Mouse (Mus musculus) forebrain, embryonic 12.5 days (tissue): ENCODE results near the gene Prune1. TPM values are rescaled to one million over a fixed set of nuclear protein-coding genes. Genes with fewer than 3 reads are reported as not detected.

Experiments used
- ATAC-seq: fragments of 200-750 bp; cut with Nextera tagmentation; 2 replicates; pipeline ENCODE4 v1.8.0; 2017; ENCODE audit warnings: moderate TSS enrichment; ENCODE audit not compliant: low FRiP score
- H3K27ac ChIP-seq: fragments of 300-500 bp; sonication (generic); 2 replicates; pipeline ENCODE4 v1.5.1; 2016; ENCODE audit warnings: mild to moderate bottlenecking
- H3K27me3 ChIP-seq: fragments of 300-500 bp; sonication (generic); 2 replicates; pipeline ENCODE4 v1.6.1; 2016; ENCODE audit warnings: mild to moderate bottlenecking
- H3K36me3 ChIP-seq: fragments of 300-500 bp; sonication (generic); replicated peaks from 2 replicates; pipeline ENCODE4 v1.6.1; 2016; ENCODE audit warnings: mild to moderate bottlenecking
- H3K4me1 ChIP-seq: fragments of 300-500 bp; sonication (generic); 2 replicates; pipeline ENCODE4 v1.6.1; 2016
- H3K4me2 ChIP-seq: fragments of 300-500 bp; sonication (generic); 2 replicates; pipeline ENCODE4 v1.6.1; 2016; ENCODE audit warnings: mild to moderate bottlenecking, moderate library complexity
- H3K4me3 ChIP-seq: fragments of 300-500 bp; sonication (generic); replicated peaks from 2 replicates; pipeline ENCODE4 v1.5.1; 2016; ENCODE audit warnings: mild to moderate bottlenecking
- H3K9ac ChIP-seq: fragments of 300-500 bp; sonication (generic); 2 replicates; pipeline ENCODE4 v1.6.1; 2016; ENCODE audit warnings: mild to moderate bottlenecking
- H3K9me3 ChIP-seq: fragments of 300-500 bp; sonication (generic); 2 replicates; pipeline ENCODE4 v1.6.1; 2016
- WGBS: fragments of 180-500 bp; shearing (Covaris S2); methylation state at CpG from one replicate; pipeline ENCODE4 v1.1.7; 2016; 5-methylcytosine and 5-hydroxymethylcytosine counted together
- polyA plus RNA-seq: library from polyadenylated mRNA; unstranded; fragments of >200 nt; fragmentation: Nextera tagmentation; extraction: Ambion mirVana; gene quantifications from 2 replicates; pipeline ENCODE4 v1.2.1, GENCODE M21; 2016

Gene Prune1
- polyA plus RNA-seq, 1 experiment from 2014 or later = 30.9 TPM

DNA sequence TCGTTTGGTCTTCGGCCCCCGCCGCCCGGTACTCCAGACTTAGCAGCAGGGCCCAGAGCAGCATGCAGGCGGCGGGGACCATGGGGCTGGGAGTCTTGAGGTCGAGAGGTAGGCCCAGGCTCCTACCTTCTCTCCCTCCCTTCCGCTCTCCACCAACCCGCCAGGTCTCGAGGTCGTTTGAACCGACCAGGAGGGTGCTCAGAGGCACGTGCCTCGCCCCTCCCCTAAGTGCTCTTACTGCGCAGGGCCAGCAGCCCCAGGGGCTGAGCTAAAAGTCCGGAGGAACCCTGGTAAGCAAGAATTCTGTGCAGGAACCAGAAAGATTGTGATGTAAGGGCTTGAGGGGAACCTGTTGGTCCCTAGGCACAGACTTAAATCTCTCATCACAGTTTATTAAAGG, 41.0 kb downstream of the Prune1 start:
- no peak overlapping the region for H3K4me3 ChIP-seq
- H3K4me2 ChIP-seq = no peak overlapping the region
- H3K4me1 ChIP-seq = peaks cover 5% of the 10 kb centered on the region; the same call in 1 of the 2 replicates
- peaks cover 32% of the 10 kb centered on the region for H3K36me3 ChIP-seq
- no peak overlapping the region; the same call in 1 of the 2 replicates for H3K9ac ChIP-seq
- H3K9me3 ChIP-seq = no peaks in the 10 kb centered on the region
- H3K27ac ChIP-seq = no peak overlapping the region
- H3K27me3 ChIP-seq = no peaks in the 10 kb centered on the region
- 35% methylated on average over 17 of the region's 17 CpGs for WGBS
- no peak for ATAC-seq

DNA sequence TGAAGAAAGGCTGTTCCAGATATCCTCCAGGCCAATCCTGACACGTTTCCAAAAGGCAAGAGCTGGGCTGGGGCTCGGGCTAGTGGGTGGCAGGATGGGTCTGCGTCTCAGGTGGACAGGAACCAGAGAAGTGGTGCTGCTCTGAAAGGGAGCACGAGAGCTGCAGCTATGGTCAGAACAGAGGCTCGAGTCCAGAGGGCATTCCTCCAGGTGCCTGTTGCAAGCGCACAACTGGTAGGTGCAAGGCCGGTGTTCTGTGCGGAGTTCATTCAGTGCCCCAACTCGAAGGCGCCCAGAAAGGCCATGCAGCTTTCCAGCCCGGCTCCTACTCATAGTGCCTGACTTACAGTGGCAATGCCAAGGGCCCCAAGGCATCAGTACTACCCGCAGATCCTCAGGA, 41.9 kb downstream of the Prune1 start:
- no peaks in the 10 kb centered on the region for H3K27me3 ChIP-seq
- no peak overlapping the region for H3K9ac ChIP-seq
- WGBS = 90% methylated on average over 12 of the region's 12 CpGs
- H3K4me1 ChIP-seq = peaks cover 5% of the 10 kb centered on the region; the same call in 1 of the 2 replicates
- no peak for ATAC-seq
- H3K4me3 ChIP-seq = no peak overlapping the region
- no peak overlapping the region for H3K27ac ChIP-seq
- peaks cover 37% of the 10 kb centered on the region for H3K36me3 ChIP-seq
- no peaks in the 10 kb centered on the region for H3K9me3 ChIP-seq
- H3K4me2 ChIP-seq = no peak overlapping the region

GRCm38 (mm10) chr3:95239022-95239421, 42.9 kb downstream of the Prune1 start:
- peaks cover 47% of the 10 kb centered on the region for H3K36me3 ChIP-seq
- no peaks in the 10 kb centered on the region for H3K9me3 ChIP-seq
- H3K27ac ChIP-seq = no peak overlapping the region
- 89% methylated on average over 6 of the region's 6 CpGs for WGBS
- no peak overlapping the region for H3K4me3 ChIP-seq
- H3K9ac ChIP-seq = no peak overlapping the region
- no peaks in the 10 kb centered on the region for H3K27me3 ChIP-seq
- peaks cover 5% of the 10 kb centered on the region; the same call in 1 of the 2 replicates for H3K4me1 ChIP-seq
- no peak for ATAC-seq
- H3K4me2 ChIP-seq = no peak overlapping the region

DNA sequence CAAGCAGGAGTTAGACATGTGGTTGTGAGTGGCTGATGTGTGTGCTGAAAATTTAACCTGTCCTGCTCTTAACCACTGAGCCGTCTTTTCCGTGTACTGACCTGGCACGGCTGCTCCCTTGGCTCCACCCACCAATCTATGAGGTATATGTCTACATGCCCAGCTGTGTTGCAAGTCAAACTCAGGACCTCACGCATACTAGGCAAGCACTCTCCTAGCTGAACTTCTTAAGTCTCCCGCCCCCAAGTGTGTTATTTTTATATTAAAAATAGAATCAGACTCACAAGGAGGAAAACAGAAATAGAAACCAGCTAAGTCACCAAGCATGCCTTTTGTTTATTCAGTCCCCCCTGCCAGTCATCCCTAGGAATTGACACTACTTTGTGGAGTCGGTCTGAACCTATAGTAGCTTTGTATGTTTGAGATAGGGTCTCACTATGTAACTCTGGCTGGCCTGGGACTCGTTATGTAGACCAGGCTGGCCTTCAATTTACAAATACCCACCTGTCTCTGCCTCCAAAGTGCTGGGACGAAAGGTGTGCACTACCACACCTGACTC, 44.3 kb downstream of the Prune1 start:
- Histone ChIP-seq H3K9ac (no peak overlapping the region), H3K4me3 (no peak overlapping the region), H3K27ac (no peak overlapping the region), H3K4me2 (no peak overlapping the region), H3K9me3 (no peaks in the 10 kb centered on the region), H3K36me3 (peaks cover 61% of the 10 kb centered on the region), H3K4me1 (peaks cover 5% of the 10 kb centered on the region; the same call in 1 of the 2 replicates), H3K27me3 (no peaks in the 10 kb centered on the region)
- 93% methylated on average over 8 of the region's 8 CpGs for WGBS
- no peak for ATAC-seq

GRCm38 (mm10) chr3:95235386-95236301, 46.2 kb downstream of the Prune1 start:
- H3K4me1 ChIP-seq = peaks cover 17% of the 10 kb centered on the region
- 63% methylated on average over 23 of the region's 23 CpGs for WGBS
- no peaks in the 10 kb centered on the region for H3K27me3 ChIP-seq
- no peak overlapping the region for H3K9ac ChIP-seq
- H3K9me3 ChIP-seq = no peaks in the 10 kb centered on the region
- no peak overlapping the region for H3K27ac ChIP-seq
- no peak overlapping the region for H3K4me2 ChIP-seq
- peaks cover 71% of the 10 kb centered on the region for H3K36me3 ChIP-seq
- ATAC-seq = no peak
- H3K4me3 ChIP-seq = no peak overlapping the region

DNA sequence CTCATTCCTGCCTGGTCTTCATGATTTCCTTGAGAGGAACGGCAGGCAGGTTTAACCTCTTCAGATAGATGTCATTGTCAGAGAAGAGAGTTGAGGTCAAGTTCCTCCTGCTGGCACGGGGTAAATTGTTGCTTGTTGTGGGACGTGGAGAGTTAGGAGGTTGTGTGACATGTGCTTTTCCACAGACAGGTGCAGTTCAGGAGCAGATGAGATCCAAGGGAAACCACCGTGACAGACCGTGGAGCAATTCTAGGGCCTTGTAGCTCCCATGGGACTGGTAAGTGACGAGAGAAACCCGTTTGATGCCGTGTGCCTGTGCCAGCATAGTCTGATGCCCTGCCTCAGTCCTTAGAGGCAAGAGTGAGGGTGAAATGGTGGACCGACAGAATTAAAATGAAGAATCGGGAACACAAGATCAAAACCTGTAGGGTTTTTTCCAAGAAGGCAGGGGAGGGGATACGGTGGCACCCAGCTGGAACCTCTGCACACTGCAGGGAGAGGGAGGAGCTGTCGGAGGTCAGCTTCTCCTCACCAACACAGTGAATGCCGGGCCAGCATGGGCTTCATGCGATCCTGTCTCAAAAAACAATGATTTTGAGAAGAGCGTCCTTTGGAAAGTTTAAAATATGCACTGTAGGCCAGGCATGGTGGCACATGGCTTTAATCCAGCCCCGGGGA, 48.4 kb downstream of the Prune1 start:
- H3K4me3 ChIP-seq = no peak overlapping the region
- peaks cover 68% of the 10 kb centered on the region for H3K36me3 ChIP-seq

DNA sequence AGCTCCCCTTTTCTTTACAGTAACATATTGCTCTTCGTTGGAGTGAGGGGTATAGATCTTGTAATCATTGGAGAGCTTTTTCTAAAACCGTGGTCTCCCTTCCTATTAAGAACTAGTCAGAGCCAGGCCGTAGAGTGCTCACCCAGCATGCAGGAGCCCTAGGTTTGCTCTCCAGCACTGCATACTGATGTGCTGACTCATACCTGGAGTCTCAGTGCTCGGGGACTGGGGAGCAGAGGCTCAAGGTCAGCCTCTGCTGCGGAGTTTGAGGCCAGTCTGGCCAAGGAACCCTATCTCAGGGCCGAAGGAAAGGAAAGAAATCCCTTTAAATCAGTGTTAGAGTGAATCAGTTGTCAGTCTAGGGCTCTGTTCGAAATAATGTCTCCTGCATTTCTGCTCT, 49.1 kb downstream of the Prune1 start:
- WGBS = 91% methylated on average over 7 of the region's 7 CpGs
- no peak overlapping the region for H3K9ac ChIP-seq
- peaks cover 25% of the 10 kb centered on the region for H3K4me1 ChIP-seq
- H3K27ac ChIP-seq = no peak overlapping the region
- H3K9me3 ChIP-seq = no peaks in the 10 kb centered on the region
- H3K4me3 ChIP-seq = no peak overlapping the region
- no peak overlapping the region for H3K4me2 ChIP-seq
- no peaks in the 10 kb centered on the region for H3K27me3 ChIP-seq
- H3K36me3 ChIP-seq = peaks cover 61% of the 10 kb centered on the region
- ATAC-seq = no peak

More for the DNA sequence above, 48.4 kb downstream of the Prune1 start:
- H3K9ac ChIP-seq = no peak overlapping the region
- no peaks in the 10 kb centered on the region for H3K27me3 ChIP-seq
- H3K9me3 ChIP-seq = no peaks in the 10 kb centered on the region
- H3K4me1 ChIP-seq = peaks cover 25% of the 10 kb centered on the region
- 92% methylated on average over 16 of the region's 16 CpGs for WGBS
- ATAC-seq = no peak
- no peak overlapping the region for H3K4me2 ChIP-seq
- H3K27ac ChIP-seq = no peak overlapping the region

- H3K27me3 ChIP-seq = no peaks in the 10 kb centered on the region
- H3K4me2 ChIP-seq = peak within 1 kb of the TSS; percentile 91
- H3K9me3 ChIP-seq = no peaks in the 10 kb centered on the region
- H3K36me3 ChIP-seq = peaks cover 50% of the 10 kb centered on the region
- H3K4me3 ChIP-seq = peak within 1 kb of the TSS; percentile 96
- no peak for ATAC-seq
- peak within 1 kb of the TSS; percentile 98 for H3K9ac ChIP-seq
- peaks cover 32% of the 10 kb centered on the region for H3K4me1 ChIP-seq
- peak within 1 kb of the TSS; percentile 98 for H3K27ac ChIP-seq
- WGBS = 82% methylated on average over 13 of the region's 13 CpGs
These were observed 50.3 kb downstream of the Prune1 start, which contains the start of gene Mllt11 for GRCm38 (mm10) chr3:95231298-95232221. Mllt11 (minus strand) TSS chr3:95232171.

DNA sequence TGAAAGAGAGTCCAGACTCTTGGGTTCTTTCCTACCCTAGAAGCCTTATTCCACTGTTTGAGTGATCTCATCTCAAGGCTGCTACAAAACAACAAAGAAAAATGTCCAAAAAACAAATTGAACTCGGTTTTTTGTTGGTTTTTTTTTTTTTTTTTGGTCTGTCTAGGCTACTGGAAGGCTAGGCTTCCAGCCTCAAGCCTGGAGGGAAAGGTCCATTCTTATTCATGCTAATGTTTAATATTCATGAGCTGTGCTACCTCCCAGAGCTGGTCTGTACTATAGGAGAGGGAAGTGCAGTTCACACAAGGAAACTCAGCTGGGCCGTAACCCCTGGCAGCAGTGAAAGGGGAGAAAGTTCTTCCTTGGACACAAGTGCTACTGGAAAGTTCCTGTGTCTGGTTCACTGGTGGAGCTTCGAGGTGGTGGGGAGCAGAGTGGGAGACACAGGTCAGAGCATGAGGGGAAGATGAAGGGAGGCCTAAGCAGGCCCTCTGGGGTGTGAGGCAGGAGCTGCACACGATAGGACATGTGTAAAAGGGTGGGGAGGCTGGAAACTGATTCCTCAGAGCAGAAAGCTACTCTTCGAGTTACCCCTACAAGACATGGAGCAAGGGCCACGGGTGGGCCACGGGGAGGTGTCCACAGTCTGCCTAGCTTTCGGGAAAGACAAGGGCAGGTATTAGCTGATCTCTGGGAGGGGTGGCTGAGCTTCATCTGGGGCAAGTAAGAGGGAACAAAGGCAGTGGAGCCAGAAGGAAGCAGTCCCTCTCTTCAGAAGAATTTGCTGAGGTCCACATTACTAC, 51.2 kb downstream of the Prune1 start:
- 34% methylated on average over 8 of the region's 8 CpGs for WGBS

DNA sequence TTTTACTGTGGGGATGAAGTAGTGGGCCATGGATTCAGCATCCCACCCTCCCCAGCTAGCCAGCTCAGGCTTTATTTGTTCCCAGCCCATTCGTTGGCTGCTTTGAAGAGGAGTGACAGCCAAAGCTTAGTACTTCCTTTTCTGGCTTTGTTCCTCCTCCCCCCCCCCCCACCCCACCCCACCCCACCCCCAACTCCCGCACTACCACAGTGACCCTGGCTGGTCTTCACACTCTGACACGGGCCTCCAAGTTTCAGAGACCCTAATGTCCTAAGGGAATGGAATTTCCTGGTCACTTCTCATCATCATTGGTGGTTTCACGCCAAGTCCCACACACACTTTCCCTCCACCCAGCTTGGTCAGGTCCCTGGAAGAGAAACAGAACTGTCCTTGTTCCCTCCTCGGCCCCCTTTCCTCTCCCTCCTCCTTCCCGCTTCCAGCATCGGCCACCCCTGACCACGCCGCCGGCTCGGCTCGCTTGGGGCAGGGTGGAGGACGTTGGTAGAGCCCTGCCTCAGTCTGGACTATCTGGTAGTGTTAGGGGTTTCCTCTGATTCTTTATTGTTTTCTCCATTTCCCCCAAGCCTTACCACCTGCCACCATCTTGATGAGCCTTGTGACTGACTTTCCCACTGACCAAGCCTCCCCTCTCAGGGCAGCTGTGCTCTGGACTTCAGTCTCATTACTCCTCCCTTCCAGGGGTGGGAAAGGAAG, 51.9 kb downstream of the Prune1 start:
- Histone ChIP-seq H3K27ac (peak overlapping the region; percentile 98), H3K9ac (peak overlapping the region; percentile 98), H3K36me3 (peaks cover 44% of the 10 kb centered on the region), H3K27me3 (no peaks in the 10 kb centered on the region), H3K4me3 (peak overlapping the region; percentile 96), H3K9me3 (no peaks in the 10 kb centered on the region), H3K4me1 (peaks cover 48% of the 10 kb centered on the region), H3K4me2 (peak overlapping the region; percentile 91)
- ATAC-seq = peak; percentile 9; the same call in 1 of the 2 replicates
- WGBS = 2% methylated on average over 13 of the region's 13 CpGs

More for the DNA sequence above, 51.2 kb downstream of the Prune1 start:
- peak overlapping the region; percentile 98 for H3K27ac ChIP-seq
- no peaks in the 10 kb centered on the region for H3K9me3 ChIP-seq
- peaks cover 41% of the 10 kb centered on the region for H3K4me1 ChIP-seq
- peak; percentile 21; the same call in 1 of the 2 replicates for ATAC-seq
- peak overlapping the region; percentile 96 for H3K4me3 ChIP-seq
- H3K9ac ChIP-seq = peak overlapping the region; percentile 98
- H3K4me2 ChIP-seq = peak overlapping the region; percentile 91
- H3K27me3 ChIP-seq = no peaks in the 10 kb centered on the region
- H3K36me3 ChIP-seq = peaks cover 44% of the 10 kb centered on the region
